Mouse (Mus musculus) embryonic facial prominence, embryonic 12.5 days (tissue): ENCODE measurements around the gene Hmgcs2. TPM values are rescaled to one million over a fixed set of nuclear protein-coding genes. Genes with fewer than 3 reads are reported as not detected.

ENCODE experiments used
- ATAC-seq: fragments of 200-750 bp; cut with Nextera tagmentation; 2 replicates; pipeline ENCODE4 v1.8.0; 2017; ENCODE audit not compliant: insufficient number of reproducible peaks, insufficient read depth, low FRiP score, low TSS enrichment
- H3K27ac ChIP-seq: fragments of 300-500 bp; sonication (generic); 2 replicates; pipeline ENCODE4 v1.5.1; 2016; ENCODE audit warnings: mild to moderate bottlenecking
- H3K27me3 ChIP-seq: fragments of 300-500 bp; sonication (generic); 2 replicates; pipeline ENCODE4 v1.6.1; 2016; ENCODE audit warnings: mild to moderate bottlenecking, moderate library complexity
- H3K36me3 ChIP-seq: fragments of 300-500 bp; sonication (generic); 2 replicates; pipeline ENCODE4 v1.6.1; 2016; ENCODE audit warnings: mild to moderate bottlenecking
- H3K4me1 ChIP-seq: fragments of 300-500 bp; sonication (generic); 2 replicates; pipeline ENCODE4 v1.6.1; 2016
- H3K4me2 ChIP-seq: fragments of 300-500 bp; sonication (generic); replicated peaks from 2 replicates; pipeline ENCODE4 v1.6.1; 2016; ENCODE audit warnings: mild to moderate bottlenecking, moderate library complexity
- H3K4me3 ChIP-seq: fragments of 300-500 bp; sonication (generic); 2 replicates; pipeline ENCODE4 v1.5.1; 2016; ENCODE audit warnings: mild to moderate bottlenecking
- H3K9ac ChIP-seq: fragments of 300-500 bp; sonication (generic); 2 replicates; pipeline ENCODE4 v1.6.1; 2016; ENCODE audit warnings: mild to moderate bottlenecking, moderate library complexity
- H3K9me3 ChIP-seq: fragments of 300-500 bp; sonication (generic); 2 replicates; pipeline ENCODE4 v1.6.1; 2016; ENCODE audit warnings: mild to moderate bottlenecking, moderate library complexity
- WGBS: fragments of 180-500 bp; shearing (Covaris S2); methylation state at CpG from one replicate; pipeline ENCODE4 v1.1.7; 2016; 5-methylcytosine and 5-hydroxymethylcytosine counted together
- polyA plus RNA-seq: library from polyadenylated mRNA; unstranded; fragments of >200 nt; fragmentation: Nextera tagmentation; extraction: Ambion mirVana; gene quantifications from 2 replicates; pipeline ENCODE4 v1.2.1, GENCODE M21; 2016

Gene Hmgcs2
- polyA plus RNA-seq, 1 experiment from 2014 or later, result 2.8 TPM

GRCm38 (mm10) chr3:98254059-98254458 is 26.2 kb upstream of the Hmgcs2 start:
- ATAC-seq, result no peak
- H3K4me3 ChIP-seq, result no peak overlapping the region
- H3K27ac ChIP-seq, result no peak overlapping the region
- H3K4me1 ChIP-seq, result no peaks in the 10 kb centered on the region
- no peaks in the 10 kb centered on the region for H3K27me3 ChIP-seq
- H3K4me2 ChIP-seq, result no peak overlapping the region
- 97% methylated on average over 3 of the region's 3 CpGs for WGBS
- H3K9me3 ChIP-seq, result no peaks in the 10 kb centered on the region
- H3K9ac ChIP-seq, result no peak overlapping the region
- H3K36me3 ChIP-seq, result no peaks in the 10 kb centered on the region

GRCm38 (mm10) chr3:98254656-98255583 is 25.3 kb upstream of the Hmgcs2 start:
- Histone ChIP-seq H3K36me3 (no peaks in the 10 kb centered on the region), H3K27me3 (no peaks in the 10 kb centered on the region), H3K9ac (no peak overlapping the region), H3K4me2 (no peak overlapping the region), H3K9me3 (no peaks in the 10 kb centered on the region), H3K27ac (no peak overlapping the region), H3K4me1 (no peaks in the 10 kb centered on the region), H3K4me3 (no peak overlapping the region)
- WGBS, result 85% methylated on average over 8 of the region's 8 CpGs
- no peak for ATAC-seq

- WGBS, result 79% methylated on average over 4 of the region's 4 CpGs
- H3K27me3 ChIP-seq, result no peaks in the 10 kb centered on the region
- no peaks in the 10 kb centered on the region for H3K36me3 ChIP-seq
- H3K9ac ChIP-seq, result no peak overlapping the region
- H3K27ac ChIP-seq, result no peak overlapping the region
- H3K4me2 ChIP-seq, result no peak overlapping the region
- H3K9me3 ChIP-seq, result no peaks in the 10 kb centered on the region
- H3K4me3 ChIP-seq, result no peak overlapping the region
- no peak for ATAC-seq
- no peaks in the 10 kb centered on the region for H3K4me1 ChIP-seq
Observed at GRCm38 (mm10) chr3:98258723-98259122, 21.5 kb upstream of the Hmgcs2 start.

GRCm38 (mm10) chr3:98259271-98259751 is 20.9 kb upstream of the Hmgcs2 start:
- Histone ChIP-seq H3K27ac (no peak overlapping the region), H3K27me3 (no peaks in the 10 kb centered on the region), H3K36me3 (no peaks in the 10 kb centered on the region), H3K4me1 (no peaks in the 10 kb centered on the region), H3K9me3 (no peaks in the 10 kb centered on the region), H3K9ac (no peak overlapping the region), H3K4me2 (no peak overlapping the region), H3K4me3 (no peak overlapping the region)
- 84% methylated on average over 5 of the region's 5 CpGs for WGBS
- no peak for ATAC-seq

- no peak overlapping the region for H3K4me3 ChIP-seq
- no peak overlapping the region for H3K27ac ChIP-seq
- no peaks in the 10 kb centered on the region for H3K9me3 ChIP-seq
- no peaks in the 10 kb centered on the region for H3K27me3 ChIP-seq
- WGBS, result 80% methylated on average over 3 of the region's 3 CpGs
- H3K4me2 ChIP-seq, result no peak overlapping the region
- no peaks in the 10 kb centered on the region for H3K36me3 ChIP-seq
- no peak for ATAC-seq
- H3K4me1 ChIP-seq, result no peaks in the 10 kb centered on the region
- no peak overlapping the region for H3K9ac ChIP-seq
Observed at GRCm38 (mm10) chr3:98260534-98260933, 19.7 kb upstream of the Hmgcs2 start.

- no peaks in the 10 kb centered on the region for H3K36me3 ChIP-seq
- no peaks in the 10 kb centered on the region for H3K9me3 ChIP-seq
- H3K27me3 ChIP-seq, result no peaks in the 10 kb centered on the region
- no peak for ATAC-seq
- H3K9ac ChIP-seq, result no peak overlapping the region
- no peaks in the 10 kb centered on the region for H3K4me1 ChIP-seq
- 90% methylated on average over 4 of the region's 4 CpGs for WGBS
- no peak overlapping the region for H3K27ac ChIP-seq
- no peak overlapping the region for H3K4me3 ChIP-seq
- H3K4me2 ChIP-seq, result no peak overlapping the region
Observed at GRCm38 (mm10) chr3:98261415-98261814, 18.8 kb upstream of the Hmgcs2 start.

- Histone ChIP-seq H3K4me3 (no peak overlapping the region), H3K4me2 (no peak overlapping the region), H3K27me3 (no peaks in the 10 kb centered on the region), H3K36me3 (no peaks in the 10 kb centered on the region), H3K4me1 (peaks cover 7% of the 10 kb centered on the region; the same call in 1 of the 2 replicates), H3K9ac (no peak overlapping the region), H3K9me3 (no peaks in the 10 kb centered on the region), H3K27ac (no peak overlapping the region)
- no peak for ATAC-seq
- WGBS, result 95% methylated on average over 2 of the region's 2 CpGs
Observed at GRCm38 (mm10) chr3:98262133-98262532, 18.1 kb upstream of the Hmgcs2 start.

GRCm38 (mm10) chr3:98267249-98267651 is 13.0 kb upstream of the Hmgcs2 start:
- ATAC-seq, result 0 out of 2 replicates have a peak, but pooled peaks have one; percentile 35
- Histone ChIP-seq H3K27ac (peak overlapping the region; percentile 68), H3K36me3 (no peaks in the 10 kb centered on the region), H3K9me3 (no peaks in the 10 kb centered on the region), H3K4me1 (peaks cover 13% of the 10 kb centered on the region; the same call in 1 of the 2 replicates), H3K27me3 (no peaks in the 10 kb centered on the region), H3K4me2 (no peak overlapping the region), H3K4me3 (no peak overlapping the region), H3K9ac (no peak overlapping the region)
- 28% methylated on average over 6 of the region's 6 CpGs for WGBS

- H3K9ac ChIP-seq, result no peak overlapping the region
- no peaks in the 10 kb centered on the region for H3K36me3 ChIP-seq
- peak; percentile 56; the same call in 1 of the 2 replicates for ATAC-seq
- H3K4me1 ChIP-seq, result peaks cover 5% of the 10 kb centered on the region; the same call in 1 of the 2 replicates
- H3K27ac ChIP-seq, result peak overlapping the region; percentile 37; the same call in 1 of the 2 replicates
- no peaks in the 10 kb centered on the region for H3K9me3 ChIP-seq
- 60% methylated on average over 11 of the region's 11 CpGs for WGBS
- H3K4me3 ChIP-seq, result no peak overlapping the region
- no peak overlapping the region for H3K4me2 ChIP-seq
- H3K27me3 ChIP-seq, result no peaks in the 10 kb centered on the region
Observed at GRCm38 (mm10) chr3:98273623-98274398, 6.4 kb upstream of the Hmgcs2 start.

GRCm38 (mm10) chr3:98279682-98280081 is 553 bp upstream of the Hmgcs2 start:
- no peak overlapping the region for H3K9ac ChIP-seq
- WGBS, result 87% methylated on average over 4 of the region's 4 CpGs

GRCm38 (mm10) chr3:98280933-98281678 is 871 bp downstream of the Hmgcs2 start:
- no peak overlapping the region for H3K27ac ChIP-seq
- no peak overlapping the region for H3K4me3 ChIP-seq
- peak overlapping the region; percentile 21; the same call in 1 of the 2 replicates for H3K4me2 ChIP-seq
- 41% methylated on average over 12 of the region's 12 CpGs for WGBS
- H3K36me3 ChIP-seq, result no peaks in the 10 kb centered on the region
- no peak overlapping the region for H3K9ac ChIP-seq
- H3K4me1 ChIP-seq, result peaks cover 10% of the 10 kb centered on the region
- no peaks in the 10 kb centered on the region for H3K27me3 ChIP-seq
- H3K9me3 ChIP-seq, result no peaks in the 10 kb centered on the region
- 0 out of 2 replicates have a peak, but pooled peaks have one; percentile 15 for ATAC-seq

More at GRCm38 (mm10) chr3:98279682-98280081, 553 bp upstream of the Hmgcs2 start:
- no peak for ATAC-seq
- Histone ChIP-seq H3K4me1 (peaks cover 10% of the 10 kb centered on the region), H3K4me2 (no peak overlapping the region), H3K27me3 (no peaks in the 10 kb centered on the region), H3K9me3 (no peaks in the 10 kb centered on the region), H3K4me3 (no peak overlapping the region), H3K27ac (no peak overlapping the region), H3K36me3 (no peaks in the 10 kb centered on the region)
